Mouse (Mus musculus) embryonic fibroblast, embryonic 13.5 days (primary cell): ENCODE measurements around the gene Kcnk15.

ENCODE experiments used
- CTCF ChIP-seq: IDR thresholded peaks from 2 replicates; pipeline ENCODE4 v1.5.1; 2011; ENCODE audit warnings: mild to moderate bottlenecking, control low read depth, low read length, moderate library complexity, borderline replicate concordance; ENCODE audit not compliant: insufficient read depth
- POLR2A ChIP-seq: IDR thresholded peaks from 2 replicates; pipeline ENCODE4 v1.6.1; 2011; ENCODE audit warnings: low read depth, mild to moderate bottlenecking, control low read depth, low read length, moderate library complexity

DNA sequence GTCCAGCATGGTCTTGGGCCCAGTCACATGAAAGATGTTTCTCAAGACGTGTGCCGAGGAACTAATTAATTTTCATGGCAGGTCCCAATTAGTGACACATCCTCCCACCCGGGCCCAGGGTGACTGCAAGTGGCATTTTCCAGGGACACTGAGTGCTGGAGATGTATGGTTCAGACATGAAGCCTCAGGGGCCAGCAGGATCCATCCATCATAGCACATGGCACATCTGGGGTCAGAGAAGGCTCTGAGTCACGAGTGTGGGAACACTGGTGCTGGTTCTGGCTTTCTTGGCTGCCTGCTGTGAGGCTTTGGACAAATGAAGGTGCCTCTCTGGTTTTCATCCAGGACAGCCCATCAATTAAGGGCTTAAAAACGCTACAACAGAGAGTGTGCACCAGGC is 53.7 kb downstream of the Kcnk15 start:
- TF ChIP-seq POLR2A (no peak), CTCF (no peak)
